In genomic region chr4:81506841-81507240, GRCm38 (mm10) we compare ENCODE assay signal across 19 mouse cellular contexts.
"Had no signal": no experiment of that assay in that cellular context is flagged by ENCODE, and none has a peak within 500 bp of the region (broad histone marks: within the 10 kb centered on the region; RNA-seq: fewer than 3 reads in every experiment).

No protein-coding gene starts in this region.

- H3K9ac ChIP-seq: lung, embryonic 14.5 days; midbrain, embryonic 12.5 days; neural tube, embryonic 13.5 days; neural tube, embryonic 15.5 days; stomach, embryonic 15.5 days had no signal

- H3K27me3 ChIP-seq: midbrain, embryonic 12.5 days; neural tube, embryonic 13.5 days; neural tube, embryonic 15.5 days; stomach, embryonic 15.5 days had no signal

- ATAC-seq: midbrain, embryonic 16.5 days had no signal

- H3K4me1 ChIP-seq: midbrain, embryonic 12.5 days; neural tube, embryonic 13.5 days; neural tube, embryonic 15.5 days; stomach, embryonic 15.5 days had no signal

- H3K9me3 ChIP-seq: midbrain, embryonic 10.5 days; midbrain, embryonic 12.5 days; neural tube, embryonic 13.5 days; neural tube, embryonic 15.5 days; stomach, embryonic 15.5 days had no signal

- H3K4me3 ChIP-seq: midbrain, embryonic 10.5 days; midbrain, embryonic 12.5 days; myocyte; neural tube, embryonic 13.5 days; neural tube, embryonic 15.5 days; stomach, embryonic 15.5 days had no signal

- DNase-seq: lung, adult 18-20 months; lung, embryonic 14.5 days; lung, postnatal 10 days; lung, postnatal 4 days; midbrain, embryonic 14.5 days; retina, postnatal 1 day; right cerebral cortex, adult 18-20 months; right cerebral cortex, postnatal 14 days; thymus, adult 2 months; thymus, postnatal 25 days; thymus, postnatal 4 days had no signal

- H3K4me2 ChIP-seq: lung, embryonic 14.5 days; midbrain, embryonic 12.5 days; neural tube, embryonic 13.5 days; neural tube, embryonic 15.5 days; stomach, embryonic 15.5 days had no signal

- H3K27ac ChIP-seq: midbrain, embryonic 10.5 days; midbrain, embryonic 12.5 days; neural tube, embryonic 13.5 days; neural tube, embryonic 15.5 days; stomach, embryonic 15.5 days; stomach, postnatal 0 days had no signal

- H3K36me3 ChIP-seq: midbrain, embryonic 10.5 days; midbrain, embryonic 12.5 days; neural tube, embryonic 13.5 days; neural tube, embryonic 15.5 days; stomach, embryonic 15.5 days had no signal
